In the genomic region with DNA sequence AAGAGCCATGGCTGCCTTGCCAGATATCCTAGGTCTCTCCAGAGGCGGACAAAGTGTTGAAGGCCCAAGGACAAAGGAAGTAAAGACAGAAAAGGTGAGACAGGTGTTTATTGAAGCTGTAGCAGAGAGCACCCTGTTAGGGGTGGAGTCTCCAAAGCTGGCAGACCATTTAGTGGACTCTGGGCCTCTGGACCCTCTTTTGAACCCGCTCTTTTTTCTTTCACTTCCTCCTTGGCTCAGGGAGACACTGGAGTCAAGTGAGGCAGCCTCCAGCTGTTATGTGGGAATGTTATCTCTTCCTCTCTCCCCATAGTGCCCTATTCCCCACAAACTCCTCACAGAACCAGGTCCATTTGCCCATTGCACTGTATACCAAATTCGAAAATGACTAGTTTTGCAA, we compare ENCODE assay signal across 21 mouse cellular contexts. TPM values are rescaled to one million over a fixed set of nuclear protein-coding genes. Genes with fewer than 3 reads are reported as not detected.
DNase-seq lines count a peak whose midpoint lies in the region; ATAC-seq and TF ChIP-seq lines count a peak whose summit lies in the region.
"Had no signal": no experiment of that assay in that cellular context is flagged by ENCODE, and none has a peak within 500 bp of the region (broad histone marks: within the 10 kb centered on the region; RNA-seq: fewer than 3 reads in every experiment).

No protein-coding gene starts in this region.

- no peak for TF ChIP-seq POLR2A in liver, adult 2 months (IDR thresholded peaks at IDR 0.05; ENCODE audit: extremely low read depth, insufficient read depth, low read length)

- ATAC-seq in heart, embryonic 12.5 days (ENCODE audit: insufficient number of reproducible peaks, low FRiP score) = no peak
- no peak for ATAC-seq in heart, postnatal 0 days (ENCODE audit: insufficient read depth, low read depth)
- ATAC-seq in activated CD4-positive, CD25-positive, alpha-beta regulatory T cell, adult 4 months = no peak

- no peak overlapping the region for H3K4me3 ChIP-seq in heart, embryonic 12.5 days
- H3K4me3 ChIP-seq in liver, adult 2 months (ENCODE audit: insufficient read depth, low read depth, low read length) = no peak overlapping the region
- H3K4me3 ChIP-seq in heart, postnatal 0 days (ENCODE audit: low read depth, low read length) = no peak overlapping the region
- H3K4me3 ChIP-seq: embryonic facial prominence, embryonic 12.5 days; neural tube, embryonic 13.5 days had no signal

- no peak overlapping the region for H3K9ac ChIP-seq in heart, embryonic 12.5 days
- H3K9ac ChIP-seq in liver, adult 2 months (ENCODE audit: low read depth, low read length) = no peak overlapping the region
- no peak overlapping the region for H3K9ac ChIP-seq in heart, postnatal 0 days (replicated peaks; ENCODE audit: low read depth, low read length)
- H3K9ac ChIP-seq: embryonic facial prominence, embryonic 12.5 days; hindbrain, embryonic 14.5 days; neural tube, embryonic 13.5 days had no signal

- no peak for DNase-seq in heart, postnatal 36 days
- no peak for DNase-seq in liver, adult 2 months (ENCODE audit: extremely low read depth, low read depth, low spot score)
- DNase-seq in liver = no peak
- DNase-seq in adipocyte (ENCODE audit: low spot score) = peak; percentile 76
- no peak for DNase-seq in heart, postnatal 0 days (ENCODE audit: low spot score)
- DNase-seq in T-cell, adult 2 months (ENCODE audit: low spot score) = no peak
- DNase-seq: cerebellum, adult 2 months; right cerebral cortex, postnatal 25 days; thymus, adult 2 months had no signal

- H3K4me2 ChIP-seq in heart, embryonic 12.5 days = no peak overlapping the region
- H3K4me2 ChIP-seq in heart, postnatal 0 days (ENCODE audit: low read depth, low read length) = no peak overlapping the region
- H3K4me2 ChIP-seq: embryonic facial prominence, embryonic 12.5 days; hindbrain, embryonic 14.5 days; neural tube, embryonic 13.5 days had no signal

- no peak for TF ChIP-seq EP300 in heart, postnatal 0 days (IDR thresholded peaks at IDR 0.05; ENCODE audit: low read depth)

- 63% methylated on average over 3 of the region's 3 CpGs for WGBS in heart, embryonic 12.5 days
- 65% methylated on average over 3 of the region's 3 CpGs for WGBS in liver, adult 2 months
- WGBS in heart, postnatal 0 days = 68% methylated on average over 3 of the region's 3 CpGs

- H3K27ac ChIP-seq in heart, embryonic 12.5 days (ENCODE audit: poor library complexity, severe bottlenecking) = peak overlapping the region; percentile 40
- peak overlapping the region; percentile 12; the same call in 1 of the 2 replicates for H3K27ac ChIP-seq in liver, adult 2 months (replicated peaks; ENCODE audit: insufficient read depth, low read depth, low read length)
- H3K27ac ChIP-seq in heart, postnatal 0 days (ENCODE audit: low read depth) = peak overlapping the region; percentile 70
- H3K27ac ChIP-seq: embryonic facial prominence, embryonic 12.5 days; hindbrain, embryonic 14.5 days; neural tube, embryonic 13.5 days had no signal

- no peaks in the 10 kb centered on the region for H3K79me2 ChIP-seq in liver, adult 2 months (ENCODE audit: control insufficient read depth, insufficient read depth, low read length)

- H3K9me3 ChIP-seq in heart, embryonic 12.5 days (replicated peaks) = no peaks in the 10 kb centered on the region
- H3K9me3 ChIP-seq in heart, postnatal 0 days (replicated peaks; ENCODE audit: control insufficient read depth, low read length) = no peaks in the 10 kb centered on the region
- H3K9me3 ChIP-seq: embryonic facial prominence, embryonic 12.5 days; neural tube, embryonic 13.5 days had no signal

- intact Hi-C loops in heart, postnatal 36 days (cut with DNase I) = loop anchor here (5.0 kb wide), 1 partner anchor 216 kb away; a partner anchor contains a TSS

- no peaks in the 10 kb centered on the region for H3K27me3 ChIP-seq in heart, embryonic 12.5 days (replicated peaks)
- no peaks in the 10 kb centered on the region for H3K27me3 ChIP-seq in liver, adult 2 months (ENCODE audit: control insufficient read depth, insufficient read depth, low read length)
- H3K27me3 ChIP-seq in heart, postnatal 0 days (ENCODE audit: control insufficient read depth, insufficient read depth, low read length) = no peaks in the 10 kb centered on the region
- H3K27me3 ChIP-seq: embryonic facial prominence, embryonic 12.5 days; neural tube, embryonic 13.5 days had no signal

- H3K36me3 ChIP-seq in heart, embryonic 12.5 days = no peaks in the 10 kb centered on the region
- H3K36me3 ChIP-seq in liver, adult 2 months (ENCODE audit: control insufficient read depth, insufficient read depth, low read length) = no peaks in the 10 kb centered on the region
- H3K36me3 ChIP-seq in heart, postnatal 0 days (replicated peaks; ENCODE audit: control insufficient read depth, insufficient read depth, low read length) = no peaks in the 10 kb centered on the region
- H3K36me3 ChIP-seq: embryonic facial prominence, embryonic 12.5 days; neural tube, embryonic 13.5 days had no signal

- H3K4me1 ChIP-seq in heart, embryonic 12.5 days (replicated peaks) = peaks cover 24% of the 10 kb centered on the region
- H3K4me1 ChIP-seq in liver, adult 2 months (ENCODE audit: control insufficient read depth, insufficient read depth, low read length) = peaks cover 2% of the 10 kb centered on the region; the same call in 1 of the 2 replicates
- peaks cover 19% of the 10 kb centered on the region for H3K4me1 ChIP-seq in heart, postnatal 0 days (ENCODE audit: control insufficient read depth, insufficient read depth)
- H3K4me1 ChIP-seq: embryonic facial prominence, embryonic 12.5 days had no signal

- TF ChIP-seq CTCF in liver, adult 2 months (IDR thresholded peaks at IDR 0.05; ENCODE audit: low read depth, low read length) = no peak
- TF ChIP-seq CTCF in heart, postnatal 0 days (IDR thresholded peaks at IDR 0.05; ENCODE audit: low read depth) = no peak

RNA-seq across cellular contexts. Expression of a gene that starts 9.0 kb away (rescaled TPM):
- polyA plus RNA-seq in heart, embryonic 12.5 days (2016; fragmentation: Nextera tagmentation; extraction: Ambion mirVana) = 0.30 TPM in 1 of 2 replicates, not detected in the other
- under 1 TPM; 0.22 to 0.27 TPM for total RNA-seq in heart, postnatal 36 days (2021)
- total RNA-seq in liver, adult 2 months (2014; rRNA removed) = not detected in 2 replicates
- polyA plus RNA-seq in liver, adult 2 months (2012; rRNA removed) = not detected in 2 replicates
- not detected in 2 replicates for total RNA-seq in heart, postnatal 0 days (2014; rRNA removed; ENCODE audit: low replicate concordance)
- 0.41 and 0.56 TPM in 2 replicates for polyA plus RNA-seq in heart, postnatal 0 days (2015; fragmentation: Nextera tagmentation; extraction: Ambion mirVana)
- polyA plus RNA-seq in activated CD4-positive, CD25-positive, alpha-beta regulatory T cell, adult 4 months (2017; shearing (Covaris generic)) = 1 to 10 TPM; 1.8 to 2.5 TPM
- total RNA-seq: common myeloid progenitor, adult 5-6 weeks; layer of hippocampus, postnatal 25 days; left cerebral cortex, postnatal 36 days; megakaryocyte-erythroid progenitor cell, adult 5-6 weeks had no signal
- polyA plus RNA-seq: adrenal gland, adult 2 months; C2C12; cerebellum, adult 2 months; embryonic facial prominence, embryonic 12.5 days; hindbrain, embryonic 14.5 days; liver, embryonic 16.5 days had no signal

RNA-seq across cellular contexts. Expression of a gene that starts 31.6 kb away (rescaled TPM):
- polyA plus RNA-seq in heart, embryonic 12.5 days (2016; fragmentation: Nextera tagmentation; extraction: Ambion mirVana) = 112 and 115 TPM in 2 replicates
- 10 to 100 TPM; 34.1 to 40.7 TPM for total RNA-seq in heart, postnatal 36 days (2021)
- 43.6 and 45.8 TPM in 2 replicates for total RNA-seq in liver, adult 2 months (2014; rRNA removed)
- polyA plus RNA-seq in liver, adult 2 months (2012; rRNA removed) = 8.6 and 10.3 TPM in 2 replicates
- 40.2 and 92.9 TPM in 2 replicates for total RNA-seq in heart, postnatal 0 days (2014; rRNA removed; ENCODE audit: low replicate concordance)
- 63.1 and 63.7 TPM in 2 replicates for polyA plus RNA-seq in heart, postnatal 0 days (2015; fragmentation: Nextera tagmentation; extraction: Ambion mirVana)
- polyA plus RNA-seq in activated CD4-positive, CD25-positive, alpha-beta regulatory T cell, adult 4 months (2017; shearing (Covaris generic)) = 10 to 100 TPM; 77.1 to 98.7 TPM

RNA-seq across cellular contexts. Expression of a gene that starts 46.2 kb away (rescaled TPM):
- 24.3 and 25.7 TPM in 2 replicates for polyA plus RNA-seq in heart, embryonic 12.5 days (2016; fragmentation: Nextera tagmentation; extraction: Ambion mirVana)
- total RNA-seq in heart, postnatal 36 days (2021) = 10 to 100 TPM; 43.3 to 44.9 TPM
- 17.0 and 22.6 TPM in 2 replicates for total RNA-seq in liver, adult 2 months (2014; rRNA removed)
- polyA plus RNA-seq in liver, adult 2 months (2012; rRNA removed) = 4.8 and 5.0 TPM in 2 replicates
- 58.6 and 66.9 TPM in 2 replicates for total RNA-seq in heart, postnatal 0 days (2014; rRNA removed; ENCODE audit: low replicate concordance)
- polyA plus RNA-seq in heart, postnatal 0 days (2015; fragmentation: Nextera tagmentation; extraction: Ambion mirVana) = 7.6 and 8.6 TPM in 2 replicates
- 1 to 10 TPM; 4.8 to 6.1 TPM for polyA plus RNA-seq in activated CD4-positive, CD25-positive, alpha-beta regulatory T cell, adult 4 months (2017; shearing (Covaris generic))

Comparison
In these comparisons a context has a peak if more than half of its experiments do, and no peak if none do; other contexts are left out.
1. H3K27ac ChIP-seq: peak in every context shown above with its lines; median percentile 70 in heart, postnatal 0 days; 40 in heart, embryonic 12.5 days; 12 in liver, adult 2 months.